Mouse (Mus musculus) olfactory bulb, adult 2 months (tissue): ENCODE results near the gene Des. TPM values are rescaled to one million over a fixed set of nuclear protein-coding genes. Genes with fewer than 3 reads are reported as not detected.

Experiments used
- H3K27ac ChIP-seq: fragments of 200-500 bp; 2 replicates; pipeline ENCODE4 v1.5.1; 2012; ENCODE audit warnings: low read depth, low read length; ENCODE audit not compliant: insufficient read depth
- H3K4me1 ChIP-seq: fragments of 200-500 bp; 2 replicates; pipeline ENCODE4 v1.6.1; 2012; ENCODE audit warnings: low read length; ENCODE audit not compliant: control insufficient read depth, insufficient read depth
- H3K4me3 ChIP-seq: fragments of 200-500 bp; 2 replicates; pipeline ENCODE4 v1.5.1; 2012; ENCODE audit warnings: mild to moderate bottlenecking, low read depth, low read length, moderate library complexity; ENCODE audit not compliant: insufficient read depth
- CTCF ChIP-seq: fragments of 200-500 bp; IDR thresholded peaks from 2 replicates; pipeline ENCODE4 v1.5.1; 2012; ENCODE audit warnings: low read depth, mild to moderate bottlenecking, low read length, moderate library complexity; ENCODE audit not compliant: insufficient read depth
- POLR2A ChIP-seq: fragments of 200-500 bp; IDR thresholded peaks from 2 replicates; pipeline ENCODE4 v1.6.1; 2012; ENCODE audit warnings: mild to moderate bottlenecking, low read depth, low read length, moderate library complexity; ENCODE audit not compliant: insufficient read depth
- WGBS: fragments of 180-500 bp; shearing (Covaris S2); methylation state at CpG from one replicate; pipeline ENCODE4 v1.1.7; 2018; 5-methylcytosine and 5-hydroxymethylcytosine counted together
- polyA plus RNA-seq: library from polyadenylated mRNA; stranded (reverse); fragments of >200 nt; gene quantifications from 2 replicates; pipeline ENCODE4 v1.2.4, GENCODE M21; 2012; ENCODE audit warnings: low replicate concordance; ENCODE audit not compliant: missing spikeins, insufficient read depth, insufficient read length

The Des gene
- not detected in 2 replicates for polyA plus RNA-seq

- 19% methylated on average over 79 of the region's 80 CpGs for WGBS
- Histone ChIP-seq H3K4me1 (peaks cover 19% of the 10 kb centered on the region), H3K27ac (no peak within 1 kb of the TSS), H3K4me3 (no peak within 1 kb of the TSS)
- no peak for TF ChIP-seq CTCF
- no peak for TF ChIP-seq POLR2A
These were observed at the start of gene Des for GRCm38 (mm10) chr1:75360112-75361031. TSS of gene Des (plus strand) at chr1:75360329.

GRCm38 (mm10) chr1:75311694-75312093, 48.4 kb upstream of the Des start:
- TF ChIP-seq POLR2A (no peak), CTCF (no peak)
- H3K4me3 ChIP-seq = no peak overlapping the region
- peaks cover 10% of the 10 kb centered on the region for H3K4me1 ChIP-seq
- no peak overlapping the region for H3K27ac ChIP-seq
- WGBS = 93% methylated on average over 6 of the region's 6 CpGs

- TF ChIP-seq CTCF (no peak), POLR2A (no peak)
- no peak overlapping the region for H3K4me3 ChIP-seq
- peaks cover 11% of the 10 kb centered on the region for H3K4me1 ChIP-seq
- WGBS = 92% methylated on average over 6 of the region's 6 CpGs
- no peak overlapping the region for H3K27ac ChIP-seq
These were observed 45.1 kb upstream of the Des start for GRCm38 (mm10) chr1:75315011-75315410.

GRCm38 (mm10) chr1:75315456-75316365, 44.4 kb upstream of the Des start:
- Histone ChIP-seq H3K4me3 (0 out of 2 replicates have a peak overlapping the region, but pooled peaks have one; percentile 94), H3K27ac (no peak overlapping the region), H3K4me1 (peaks cover 11% of the 10 kb centered on the region)
- no peak for TF ChIP-seq POLR2A
- WGBS = 89% methylated on average over 29 of the region's 29 CpGs

GRCm38 (mm10) chr1:75316861-75317240, 43.3 kb upstream of the Des start:
- peak overlapping the region; percentile 94 for H3K4me3 ChIP-seq
- H3K4me1 ChIP-seq = peaks cover 11% of the 10 kb centered on the region
- WGBS = under 1% methylated on average over 20 of the region's 20 CpGs
- H3K27ac ChIP-seq = peak overlapping the region; percentile 52
- TF ChIP-seq POLR2A = no peak
- 0 out of 2 replicates have a peak, but pooled peaks have one; percentile 15 for TF ChIP-seq CTCF

GRCm38 (mm10) chr1:75317241-75318201, 42.6 kb upstream of the Des start, which contains the start of gene Dnpep:
TSS of gene Dnpep (minus strand) at chr1:75317990.
- Histone ChIP-seq H3K27ac (peak within 1 kb of the TSS; percentile 52), H3K4me3 (peak within 1 kb of the TSS; percentile 94), H3K4me1 (peaks cover 11% of the 10 kb centered on the region)
- TF ChIP-seq POLR2A (peak; percentile 75), CTCF (peak; percentile 85)
- under 1% methylated on average over 91 of the region's 92 CpGs for WGBS

- no peak for TF ChIP-seq POLR2A
- no peak for TF ChIP-seq CTCF
- WGBS = 74% methylated on average over 3 of the region's 3 CpGs
These were observed 41.8 kb upstream of the Des start for GRCm38 (mm10) chr1:75318301-75318700.

GRCm38 (mm10) chr1:75318736-75319135, 41.4 kb upstream of the Des start:
- H3K4me1 ChIP-seq = peaks cover 11% of the 10 kb centered on the region
- WGBS = 87% methylated on average over 4 of the region's 4 CpGs
- H3K27ac ChIP-seq = no peak overlapping the region
- TF ChIP-seq POLR2A = no peak
- no peak for TF ChIP-seq CTCF
- no peak overlapping the region for H3K4me3 ChIP-seq

More at GRCm38 (mm10) chr1:75318301-75318700, 41.8 kb upstream of the Des start:
- no peak overlapping the region for H3K4me3 ChIP-seq
- peaks cover 11% of the 10 kb centered on the region for H3K4me1 ChIP-seq
- peak overlapping the region; percentile 10; the same call in 1 of the 2 replicates for H3K27ac ChIP-seq
